Mouse (Mus musculus): ENCODE data around the gene Ror1. TPM values are rescaled to one million over a fixed set of nuclear protein-coding genes. Genes with fewer than 3 reads are reported as not detected.

The Ror1 gene
- total RNA-seq, 2 experiments from 2014 or later: 28.9 to 37.2 TPM

Other genes starting within 250 kb of the Ror1 start
- 100 to 1,000 TPM; 223 TPM for gene Pgm1, start 166.4 kb upstream of the Ror1 start, total RNA-seq (2021)
- gene Itgb3bp, start 166.0 kb upstream of the Ror1 start, total RNA-seq (2021): 10 to 100 TPM; 10.4 to 13.6 TPM

Data from heart, postnatal 4 days (tissue).